Mouse (Mus musculus): Measurements from ENCODE around the gene Tuba1a. TPM values are rescaled to one million over a fixed set of nuclear protein-coding genes. Genes with fewer than 3 reads are reported as not detected.
A peak's percentile ranks its signal among the peaks of the same experiment; 100 is the strongest.
"Not testable (repeated sequence)": the region's sequence is repeated elsewhere in the genome, so short reads cannot be mapped to it uniquely, and the experiment has no call there.

Gene Tuba1a
- polyA plus RNA-seq, 1 experiment from 2014 or later: 1,001 TPM

DNA sequence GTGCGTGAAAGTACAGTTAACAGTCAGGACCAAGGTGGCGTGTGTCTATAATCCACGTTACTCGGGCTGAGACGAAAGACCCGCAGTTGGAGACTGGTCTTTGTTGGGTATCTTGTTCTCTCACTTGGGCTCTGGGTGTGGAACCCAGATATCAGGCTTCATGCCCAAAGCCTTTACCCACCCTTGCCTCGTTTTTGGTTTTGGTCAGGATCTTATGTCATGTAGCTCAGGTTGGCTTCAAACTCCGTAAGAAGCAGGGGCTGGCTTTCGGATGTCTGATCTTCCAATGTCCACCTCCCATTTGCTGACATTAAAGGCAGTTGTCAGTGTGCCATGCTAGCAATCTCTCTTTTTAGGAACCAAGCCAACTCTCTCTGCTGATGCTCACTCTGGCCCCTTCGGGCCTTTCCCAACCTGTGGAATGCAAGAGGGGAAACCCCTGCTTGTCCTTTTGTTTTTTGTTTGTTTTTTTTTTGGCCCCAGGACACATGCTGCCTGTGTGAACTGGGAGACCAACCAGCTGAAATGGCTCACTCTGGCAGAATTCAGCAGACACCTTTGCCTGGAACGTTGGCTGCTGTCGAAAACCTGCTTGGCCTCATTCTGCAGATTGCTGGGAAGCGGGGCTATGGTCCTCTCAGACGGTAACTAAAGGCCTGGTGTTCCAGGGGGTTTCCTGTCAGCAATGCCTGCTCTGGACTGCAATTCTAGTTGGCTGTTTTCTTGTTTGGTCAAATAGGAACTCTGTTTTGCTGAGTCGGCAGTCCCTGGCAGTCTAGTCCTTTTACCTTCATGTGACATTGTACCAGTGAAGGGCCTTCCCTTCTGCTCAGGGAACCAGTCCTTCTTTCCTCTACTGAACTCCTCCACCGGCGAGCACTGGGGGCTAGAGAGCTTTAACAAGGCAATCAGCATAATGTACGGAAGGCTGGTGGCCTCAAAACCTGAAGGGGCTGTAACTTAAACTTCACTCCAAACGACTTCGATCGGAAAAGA, 23.6 kb upstream of the Tuba1a start:
- H3K4me3 ChIP-seq (replicated peaks; ENCODE audit: low read length): no peak overlapping the region
- no peaks in the 10 kb centered on the region for H3K27me3 ChIP-seq (ENCODE audit: control insufficient read depth, insufficient read depth, low read length)
- H3K9ac ChIP-seq (ENCODE audit: low read length): 0 out of 2 replicates have a peak overlapping the region, but pooled peaks have one; percentile 41
- H3K4me1 ChIP-seq (ENCODE audit: control insufficient read depth, insufficient read depth, low read length): peaks cover 6% of the 10 kb centered on the region
- ATAC-seq (ENCODE audit: insufficient read depth, low FRiP score): no peak
- no peaks in the 10 kb centered on the region for H3K36me3 ChIP-seq (ENCODE audit: control insufficient read depth, insufficient read depth, low read length)
- 69% methylated on average over 21 of the region's 21 CpGs for WGBS
- peak overlapping the region; percentile 16; the same call in 1 of the 2 replicates for H3K27ac ChIP-seq (ENCODE audit: low read length)
- H3K9me3 ChIP-seq (replicated peaks; ENCODE audit: control insufficient read depth, low read length): no peaks in the 10 kb centered on the region
- H3K4me2 ChIP-seq (ENCODE audit: low read depth, low read length): no peak overlapping the region

DNA sequence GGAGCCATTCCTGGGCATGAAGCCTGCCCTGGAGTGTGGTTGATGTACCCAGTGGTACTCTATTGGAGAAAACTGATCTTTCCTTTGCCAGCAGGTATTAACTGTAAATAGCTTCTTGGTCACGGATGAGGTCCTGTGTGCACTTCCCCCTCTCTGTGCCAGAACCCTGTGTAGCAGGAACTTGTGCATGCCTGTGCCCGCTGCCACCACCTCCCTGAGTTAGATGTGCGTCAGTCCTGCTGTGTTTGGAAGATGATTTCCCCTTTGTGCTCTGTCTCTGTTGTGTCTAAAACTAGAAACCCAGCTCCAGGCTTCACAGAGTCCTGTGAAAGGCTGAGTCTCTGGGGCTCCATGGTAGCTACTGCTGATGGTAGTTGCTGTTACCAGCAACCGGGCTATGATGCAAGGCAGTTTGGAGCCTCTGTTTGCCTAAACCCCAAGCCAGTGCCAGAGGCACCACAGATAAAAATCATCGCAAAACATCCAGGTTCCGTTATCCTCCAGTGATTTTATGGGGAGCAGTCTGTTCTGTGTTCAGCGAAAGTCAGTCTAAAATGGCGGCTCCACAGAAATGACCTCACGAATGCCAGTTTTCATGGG, 19.6 kb upstream of the Tuba1a start:
- Histone ChIP-seq H3K4me1 (ENCODE audit: control insufficient read depth, insufficient read depth, low read length) (peaks cover 16% of the 10 kb centered on the region), H3K36me3 (ENCODE audit: control insufficient read depth, insufficient read depth, low read length) (no peaks in the 10 kb centered on the region), H3K27me3 (ENCODE audit: control insufficient read depth, insufficient read depth, low read length) (no peaks in the 10 kb centered on the region), H3K9me3 (replicated peaks; ENCODE audit: control insufficient read depth, low read length) (no peaks in the 10 kb centered on the region), H3K4me2 (ENCODE audit: low read depth, low read length) (no peak overlapping the region), H3K27ac (ENCODE audit: low read length) (no peak overlapping the region), H3K9ac (ENCODE audit: low read length) (no peak overlapping the region), H3K4me3 (replicated peaks; ENCODE audit: low read length) (no peak overlapping the region)
- ATAC-seq (ENCODE audit: insufficient read depth, low FRiP score): no peak
- 83% methylated on average over 9 of the region's 9 CpGs for WGBS

DNA sequence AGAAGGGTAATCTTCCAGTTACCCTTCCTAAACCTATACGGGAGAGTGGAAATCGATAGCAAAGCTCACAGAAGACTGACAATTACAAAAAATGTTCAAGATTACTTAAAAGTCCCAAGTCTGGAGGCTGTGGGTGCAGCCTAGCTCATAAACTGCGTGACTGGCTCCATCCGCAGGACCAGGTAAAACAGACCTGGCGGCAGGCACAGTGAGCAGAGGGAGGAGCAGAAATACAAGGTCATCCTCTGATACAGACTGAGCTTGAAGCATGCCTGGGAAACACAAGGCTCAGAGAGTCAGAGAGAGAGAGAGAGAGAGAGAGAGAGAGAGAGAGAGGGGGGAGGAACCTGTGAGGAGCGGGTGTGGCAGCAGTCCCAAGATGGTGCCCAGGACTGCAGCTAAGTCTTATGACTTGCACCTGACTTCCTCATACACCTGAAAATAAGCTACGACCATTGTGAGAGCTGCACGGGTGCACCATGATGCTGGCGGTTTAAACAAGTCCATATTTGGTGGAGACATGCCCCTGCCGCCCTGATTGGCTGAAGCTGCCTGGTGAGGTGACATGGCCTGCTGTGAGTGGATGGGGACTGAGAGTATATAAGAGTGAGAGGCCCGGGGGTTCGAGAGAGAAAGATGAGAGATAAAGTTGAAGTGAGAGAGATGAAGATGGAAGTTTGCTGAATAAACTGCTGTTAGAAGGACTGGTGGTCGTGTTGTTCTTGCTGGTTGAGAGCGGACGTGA, 18.2 kb upstream of the Tuba1a start:
- H3K27ac ChIP-seq (ENCODE audit: low read length); H3K9ac ChIP-seq (ENCODE audit: low read length); H3K36me3 ChIP-seq (ENCODE audit: control insufficient read depth, insufficient read depth, low read length); ATAC-seq (ENCODE audit: insufficient read depth, low FRiP score); H3K9me3 ChIP-seq (replicated peaks; ENCODE audit: control insufficient read depth, low read length); H3K4me3 ChIP-seq (replicated peaks; ENCODE audit: low read length); H3K27me3 ChIP-seq (ENCODE audit: control insufficient read depth, insufficient read depth, low read length); H3K4me2 ChIP-seq (ENCODE audit: low read depth, low read length): not testable (repeated sequence)
- WGBS: 66% methylated on average over 15 of the region's 15 CpGs
- peaks cover 11% of the 10 kb centered on the region for H3K4me1 ChIP-seq (ENCODE audit: control insufficient read depth, insufficient read depth, low read length)

DNA sequence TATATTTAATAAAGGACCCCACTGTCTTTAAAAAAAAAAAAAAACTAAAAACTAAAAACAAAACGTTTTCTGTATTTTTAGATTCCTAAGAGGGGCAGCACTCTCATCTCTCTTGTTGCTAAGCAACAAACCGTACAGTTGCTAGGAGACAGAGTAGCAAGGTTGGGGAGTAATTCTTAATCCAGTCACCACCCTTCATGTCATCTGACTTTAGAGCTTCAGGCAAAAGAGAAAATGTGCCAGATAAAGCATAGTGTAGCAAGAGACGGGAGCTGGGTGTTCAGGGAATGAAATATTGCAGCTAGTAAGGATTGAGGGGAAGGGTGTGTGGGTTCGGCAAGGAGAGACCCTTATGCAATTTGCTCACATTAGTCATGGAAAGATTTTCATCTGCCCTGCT, 17.6 kb upstream of the Tuba1a start:
- no peak for ATAC-seq (ENCODE audit: insufficient read depth, low FRiP score)
- no peaks in the 10 kb centered on the region for H3K27me3 ChIP-seq (ENCODE audit: control insufficient read depth, insufficient read depth, low read length)

DNA sequence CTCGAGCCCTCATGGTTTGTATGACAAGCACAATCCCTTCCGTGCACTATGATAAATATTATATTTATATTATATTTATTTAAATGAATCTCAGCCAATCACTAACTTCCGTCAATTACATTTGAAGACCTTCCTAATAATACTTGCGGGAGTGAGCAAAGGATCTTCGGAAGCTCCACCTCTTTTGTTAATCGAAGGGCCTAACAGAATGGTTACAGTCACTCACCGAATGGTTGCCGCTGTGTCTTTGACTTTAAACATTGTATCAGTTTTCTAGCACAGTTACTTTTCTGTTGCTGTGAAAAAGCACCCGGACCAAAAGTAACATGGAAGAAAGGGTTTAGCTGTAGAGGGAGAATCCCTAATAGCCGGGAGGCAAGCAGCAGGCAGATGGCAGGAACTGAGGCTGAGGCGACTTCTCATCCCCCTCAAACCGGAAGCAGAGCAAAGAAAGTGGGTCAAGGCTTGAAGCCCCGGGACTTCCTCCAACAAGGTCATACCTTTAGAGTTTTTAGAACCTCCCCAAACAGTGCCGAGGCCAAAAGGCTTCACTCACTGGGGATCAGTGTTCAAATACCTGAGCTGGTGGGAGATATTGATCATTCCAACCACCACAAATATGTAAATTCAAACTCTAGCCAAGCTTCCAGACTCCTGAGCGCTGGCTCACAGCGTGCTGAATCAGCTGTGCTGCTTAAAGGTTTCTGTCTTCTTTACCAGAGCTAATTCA, 16.0 kb upstream of the Tuba1a start:
- H3K27ac ChIP-seq (ENCODE audit: low read length): peak overlapping the region; percentile 70

More for the DNA sequence above, 17.6 kb upstream of the Tuba1a start:
- no peak overlapping the region for H3K4me2 ChIP-seq (ENCODE audit: low read depth, low read length)
- H3K4me1 ChIP-seq (ENCODE audit: control insufficient read depth, insufficient read depth, low read length): peaks cover 11% of the 10 kb centered on the region
- no peak overlapping the region for H3K9ac ChIP-seq (ENCODE audit: low read length)
- no peaks in the 10 kb centered on the region for H3K36me3 ChIP-seq (ENCODE audit: control insufficient read depth, insufficient read depth, low read length)
- H3K9me3 ChIP-seq (replicated peaks; ENCODE audit: control insufficient read depth, low read length): no peaks in the 10 kb centered on the region
- WGBS: 37% methylated on average over 4 of the region's 4 CpGs
- H3K27ac ChIP-seq (ENCODE audit: low read length): no peak overlapping the region
- H3K4me3 ChIP-seq (replicated peaks; ENCODE audit: low read length): no peak overlapping the region

DNA sequence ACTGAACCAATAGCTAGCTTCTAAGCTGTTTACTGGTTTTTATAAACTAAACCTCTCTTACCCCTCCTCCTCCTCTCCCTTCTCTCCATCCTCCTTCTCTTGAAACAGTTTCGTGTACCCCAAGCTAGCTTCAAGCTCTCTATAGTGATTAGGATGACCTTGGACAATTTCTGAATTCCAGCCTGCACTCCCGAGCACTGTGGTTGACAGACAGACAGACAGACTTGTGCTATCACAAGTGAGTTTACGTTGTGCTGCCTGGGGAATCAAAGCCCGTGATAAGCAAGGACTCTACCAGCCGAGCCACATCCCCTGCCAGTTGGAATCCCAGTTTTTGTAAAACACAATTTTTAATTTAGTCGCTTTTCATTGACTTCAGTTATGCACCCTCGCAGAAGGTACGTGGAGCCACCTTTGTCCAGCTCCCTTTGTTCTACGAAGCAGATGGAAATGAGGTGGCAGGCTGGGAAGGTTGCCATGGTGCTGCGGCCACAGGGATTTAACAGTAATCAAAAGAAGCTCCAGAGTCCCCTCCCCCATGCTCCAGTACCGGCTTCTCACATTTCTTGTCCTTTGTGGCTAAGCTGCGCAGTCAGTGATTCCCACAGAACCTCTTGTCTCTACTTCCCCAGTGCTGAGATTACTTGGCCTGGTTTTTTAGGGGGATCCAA, 15.3 kb upstream of the Tuba1a start:
- Histone ChIP-seq H3K4me1 (ENCODE audit: control insufficient read depth, insufficient read depth, low read length) (peaks cover 11% of the 10 kb centered on the region), H3K36me3 (ENCODE audit: control insufficient read depth, insufficient read depth, low read length) (no peaks in the 10 kb centered on the region), H3K9ac (ENCODE audit: low read length) (peak overlapping the region; percentile 46; the same call in 1 of the 2 replicates), H3K4me3 (replicated peaks; ENCODE audit: low read length) (no peak overlapping the region), H3K27me3 (ENCODE audit: control insufficient read depth, insufficient read depth, low read length) (no peaks in the 10 kb centered on the region), H3K27ac (ENCODE audit: low read length) (peak overlapping the region; percentile 70), H3K4me2 (ENCODE audit: low read depth, low read length) (peak overlapping the region; percentile 27; the same call in 1 of the 2 replicates), H3K9me3 (replicated peaks; ENCODE audit: control insufficient read depth, low read length) (no peaks in the 10 kb centered on the region)
- ATAC-seq (ENCODE audit: insufficient read depth, low FRiP score): peak; percentile 50; the same call in 1 of the 2 replicates
- 15% methylated on average over 12 of the region's 12 CpGs for WGBS

More for the DNA sequence above, 16.0 kb upstream of the Tuba1a start:
- WGBS: 19% methylated on average over 16 of the region's 16 CpGs
- no peak for ATAC-seq (ENCODE audit: insufficient read depth, low FRiP score)
- H3K4me3 ChIP-seq (replicated peaks; ENCODE audit: low read length): no peak overlapping the region
- 0 out of 2 replicates have a peak overlapping the region, but pooled peaks have one; percentile 46 for H3K9ac ChIP-seq (ENCODE audit: low read length)
- H3K4me1 ChIP-seq (ENCODE audit: control insufficient read depth, insufficient read depth, low read length): peaks cover 11% of the 10 kb centered on the region
- H3K36me3 ChIP-seq (ENCODE audit: control insufficient read depth, insufficient read depth, low read length): no peaks in the 10 kb centered on the region
- no peaks in the 10 kb centered on the region for H3K9me3 ChIP-seq (replicated peaks; ENCODE audit: control insufficient read depth, low read length)
- H3K4me2 ChIP-seq (ENCODE audit: low read depth, low read length): 0 out of 2 replicates have a peak overlapping the region, but pooled peaks have one; percentile 27
- H3K27me3 ChIP-seq (ENCODE audit: control insufficient read depth, insufficient read depth, low read length): no peaks in the 10 kb centered on the region

DNA sequence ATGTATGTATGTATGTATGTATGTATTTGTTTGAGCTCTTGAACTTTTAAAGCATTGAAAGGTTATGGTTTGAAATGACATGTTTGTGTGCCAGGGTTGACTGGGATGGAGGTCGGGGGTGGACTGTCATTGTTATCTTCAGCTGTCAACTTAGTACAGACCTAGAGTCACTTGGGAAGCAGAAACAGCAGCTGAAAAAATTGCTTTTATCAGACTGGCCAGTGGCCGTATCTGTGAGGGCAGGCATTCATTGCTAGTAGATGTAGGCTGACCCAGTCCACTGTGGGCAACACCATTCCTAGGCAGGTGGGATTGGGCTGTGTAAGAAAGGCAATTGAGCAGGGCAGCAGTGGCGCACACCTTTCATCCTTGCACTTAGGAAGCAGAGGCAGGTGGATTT, 6.0 kb upstream of the Tuba1a start:
- WGBS: 71% methylated on average over 3 of the region's 3 CpGs

DNA sequence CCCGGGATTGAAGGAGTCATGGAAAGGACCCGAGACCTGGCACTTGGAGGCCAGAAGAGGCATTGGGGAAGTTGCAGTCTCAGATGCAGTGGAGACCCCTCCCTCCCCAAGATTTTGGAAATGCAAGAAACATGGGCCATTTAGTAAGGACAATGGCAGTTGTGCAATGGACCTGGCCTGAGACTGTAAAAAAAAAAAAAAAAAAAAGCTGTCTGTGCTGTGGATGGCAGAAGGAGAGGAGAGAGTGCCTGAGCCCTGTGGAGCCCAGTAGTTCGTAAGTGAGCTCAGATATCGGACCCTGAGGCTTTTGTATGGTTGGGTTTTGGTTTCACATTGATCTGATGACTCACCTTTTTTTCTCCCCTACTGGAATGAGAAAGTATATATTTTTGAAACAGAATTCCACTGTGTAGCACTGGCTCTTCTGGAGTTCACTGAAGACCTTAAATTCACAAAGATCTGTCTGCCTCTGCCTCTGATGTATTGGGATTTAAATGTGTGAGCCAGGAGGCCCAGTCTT, 5.5 kb upstream of the Tuba1a start:
- WGBS: 80% methylated on average over 4 of the region's 4 CpGs
- H3K9ac ChIP-seq (ENCODE audit: low read length): no peak overlapping the region
- ATAC-seq (ENCODE audit: insufficient read depth, low FRiP score): no peak
- H3K36me3 ChIP-seq (ENCODE audit: control insufficient read depth, insufficient read depth, low read length): no peaks in the 10 kb centered on the region
- H3K4me2 ChIP-seq (ENCODE audit: low read depth, low read length): no peak overlapping the region
- no peak overlapping the region for H3K27ac ChIP-seq (ENCODE audit: low read length)
- no peak overlapping the region for H3K4me3 ChIP-seq (replicated peaks; ENCODE audit: low read length)
- H3K9me3 ChIP-seq (replicated peaks; ENCODE audit: control insufficient read depth, low read length): no peaks in the 10 kb centered on the region
- H3K27me3 ChIP-seq (ENCODE audit: control insufficient read depth, insufficient read depth, low read length): no peaks in the 10 kb centered on the region
- no peaks in the 10 kb centered on the region for H3K4me1 ChIP-seq (ENCODE audit: control insufficient read depth, insufficient read depth, low read length)

More for the DNA sequence above, 6.0 kb upstream of the Tuba1a start:
- no peaks in the 10 kb centered on the region for H3K4me1 ChIP-seq (ENCODE audit: control insufficient read depth, insufficient read depth, low read length)
- ATAC-seq (ENCODE audit: insufficient read depth, low FRiP score): no peak
- H3K27ac ChIP-seq (ENCODE audit: low read length): no peak overlapping the region
- H3K9me3 ChIP-seq (replicated peaks; ENCODE audit: control insufficient read depth, low read length): no peaks in the 10 kb centered on the region
- H3K36me3 ChIP-seq (ENCODE audit: control insufficient read depth, insufficient read depth, low read length): no peaks in the 10 kb centered on the region
- no peaks in the 10 kb centered on the region for H3K27me3 ChIP-seq (ENCODE audit: control insufficient read depth, insufficient read depth, low read length)
- H3K4me3 ChIP-seq (replicated peaks; ENCODE audit: low read length): no peak overlapping the region
- no peak overlapping the region for H3K4me2 ChIP-seq (ENCODE audit: low read depth, low read length)
- no peak overlapping the region for H3K9ac ChIP-seq (ENCODE audit: low read length)

Data from stomach, embryonic 16.5 days (tissue).